Mouse (Mus musculus): ENCODE results near the gene Eif4e1b.

Gene Eif4e1b

GRCm38 (mm10) chr13:54783698-54784097 is at the start of gene Eif4e1b:
Gene Eif4e1b, plus strand, starts transcription at chr13:54783998.
- DNase-seq (ENCODE audit: extremely low spot score): no peak

GRCm38 (mm10) chr13:54736931-54737330 is 46.9 kb upstream of the Eif4e1b start:
- DNase-seq (ENCODE audit: extremely low spot score): no peak

- DNase-seq (ENCODE audit: extremely low spot score): peak; percentile 44
Observed at GRCm38 (mm10) chr13:54737488-54738212, 46.1 kb upstream of the Eif4e1b start.

- DNase-seq (ENCODE audit: extremely low spot score): no peak
Observed at GRCm38 (mm10) chr13:54738213-54738601, 45.6 kb upstream of the Eif4e1b start.

- no peak for DNase-seq (ENCODE audit: extremely low spot score)
Observed at GRCm38 (mm10) chr13:54746110-54746509, 37.7 kb upstream of the Eif4e1b start.

GRCm38 (mm10) chr13:54746896-54747295 is 36.9 kb upstream of the Eif4e1b start:
- DNase-seq (ENCODE audit: extremely low spot score): no peak

GRCm38 (mm10) chr13:54748190-54748589 is 35.6 kb upstream of the Eif4e1b start:
- DNase-seq (ENCODE audit: extremely low spot score): no peak

GRCm38 (mm10) chr13:54748721-54749060 is 35.1 kb upstream of the Eif4e1b start:
- no peak for DNase-seq (ENCODE audit: extremely low spot score)

GRCm38 (mm10) chr13:54749061-54749863 is 34.5 kb upstream of the Eif4e1b start:
- DNase-seq (ENCODE audit: extremely low spot score): peak; percentile 63

GRCm38 (mm10) chr13:54749864-54750411 is 33.9 kb upstream of the Eif4e1b start, which contains the start of gene Gprin1:
Gene Gprin1, minus strand, starts transcription at chr13:54749874.
- DNase-seq (ENCODE audit: extremely low spot score): peak; percentile 52

GRCm38 (mm10) chr13:54750699-54751098 is 33.1 kb upstream of the Eif4e1b start:
- peak; percentile 48 for DNase-seq (ENCODE audit: extremely low spot score)

- DNase-seq (ENCODE audit: extremely low spot score): no peak
Observed at GRCm38 (mm10) chr13:54752656-54753055, 31.1 kb upstream of the Eif4e1b start.

GRCm38 (mm10) chr13:54753733-54754132 is 30.1 kb upstream of the Eif4e1b start:
- DNase-seq (ENCODE audit: extremely low spot score): no peak

- no peak for DNase-seq (ENCODE audit: extremely low spot score)
Observed at GRCm38 (mm10) chr13:54754169-54755080, 29.4 kb upstream of the Eif4e1b start.

- DNase-seq (ENCODE audit: extremely low spot score): no peak
Observed at GRCm38 (mm10) chr13:54755201-54755830, 28.5 kb upstream of the Eif4e1b start.

- DNase-seq (ENCODE audit: extremely low spot score): no peak
Observed at GRCm38 (mm10) chr13:54756156-54756712, 27.6 kb upstream of the Eif4e1b start.

GRCm38 (mm10) chr13:54757093-54757830 is 26.5 kb upstream of the Eif4e1b start:
- no peak for DNase-seq (ENCODE audit: extremely low spot score)

- peak; percentile 94 for DNase-seq (ENCODE audit: extremely low spot score)
Observed at GRCm38 (mm10) chr13:54758045-54758755, 25.6 kb upstream of the Eif4e1b start.

GRCm38 (mm10) chr13:54758756-54759470 is 24.9 kb upstream of the Eif4e1b start:
- DNase-seq (ENCODE audit: extremely low spot score): peak; percentile 7
